Mouse (Mus musculus) forebrain, embryonic 10.5 days (tissue): ENCODE measurements around the gene Igf1. TPM values are rescaled to one million over a fixed set of nuclear protein-coding genes. Genes with fewer than 3 reads are reported as not detected.

Experiments
- DNase-seq: peaks from one replicate; pipeline ENCODE4 v3.0.0-alpha.2; 2017; ENCODE audit warnings: low spot score; ENCODE audit errors: extremely low spot score
- H3K27ac ChIP-seq: fragments of 300-500 bp; sonication (generic); 2 replicates; pipeline ENCODE4 v1.5.1; 2016; ENCODE audit warnings: mild to moderate bottlenecking
- H3K27me3 ChIP-seq: fragments of 300-500 bp; sonication (generic); 2 replicates; pipeline ENCODE4 v1.6.1; 2016; ENCODE audit warnings: mild to moderate bottlenecking; ENCODE audit not compliant: poor library complexity, severe bottlenecking
- H3K36me3 ChIP-seq: fragments of 300-500 bp; sonication (generic); replicated peaks from 2 replicates; pipeline ENCODE4 v1.6.1; 2016; ENCODE audit warnings: mild to moderate bottlenecking, moderate library complexity
- H3K4me1 ChIP-seq: fragments of 300-500 bp; sonication (generic); 2 replicates; pipeline ENCODE4 v1.6.1; 2016
- H3K4me3 ChIP-seq: fragments of 300-500 bp; sonication (generic); 2 replicates; pipeline ENCODE4 v1.5.1; 2016; ENCODE audit warnings: mild to moderate bottlenecking, moderate library complexity
- H3K9me3 ChIP-seq: fragments of 300-500 bp; sonication (generic); 2 replicates; pipeline ENCODE4 v1.6.1; 2016; ENCODE audit warnings: mild to moderate bottlenecking, moderate library complexity
- WGBS: fragments of 180-500 bp; shearing (Covaris S2); methylation state at CpG from one replicate; pipeline ENCODE4 v1.1.7; 2016; 5-methylcytosine and 5-hydroxymethylcytosine counted together
- polyA plus RNA-seq: library from polyadenylated mRNA; unstranded; fragments of >200 nt; fragmentation: Nextera tagmentation; extraction: Ambion mirVana; gene quantifications from 2 replicates; pipeline ENCODE4 v1.2.1, GENCODE M21; 2016

Gene Igf1
- polyA plus RNA-seq, 1 experiment from 2014 or later: 30.0 TPM

GRCm38 (mm10) chr10:87889850-87890249 is 31.8 kb downstream of the Igf1 start:
- Histone ChIP-seq H3K36me3 (no peaks in the 10 kb centered on the region), H3K4me3 (no peak overlapping the region), H3K9me3 (no peaks in the 10 kb centered on the region), H3K4me1 (no peaks in the 10 kb centered on the region), H3K27me3 (no peaks in the 10 kb centered on the region), H3K27ac (no peak overlapping the region)
- no peak for DNase-seq

DNA sequence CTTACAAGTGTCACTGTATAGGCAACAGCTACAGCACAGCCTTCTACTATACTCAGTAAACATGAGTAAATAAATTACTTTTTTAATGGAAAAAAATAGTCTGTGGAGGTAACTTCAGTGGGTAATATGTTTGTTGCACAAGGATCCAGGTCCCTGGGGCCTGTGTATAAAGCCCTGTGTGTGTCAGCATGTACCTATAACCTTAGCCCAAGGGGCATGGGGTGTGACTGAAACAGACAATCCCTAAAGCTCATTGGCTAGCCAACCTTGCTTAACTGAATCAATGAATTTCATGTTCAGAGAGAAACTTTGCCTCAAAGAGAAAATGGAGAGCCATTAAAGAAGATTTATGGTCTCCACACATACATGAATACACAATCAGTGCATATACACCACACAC is 34.2 kb downstream of the Igf1 start:
- no peaks in the 10 kb centered on the region for H3K9me3 ChIP-seq
- no peaks in the 10 kb centered on the region for H3K27me3 ChIP-seq
- H3K27ac ChIP-seq: no peak overlapping the region
- no peaks in the 10 kb centered on the region for H3K4me1 ChIP-seq
- no peak for DNase-seq
- no peaks in the 10 kb centered on the region for H3K36me3 ChIP-seq
- H3K4me3 ChIP-seq: no peak overlapping the region

DNA sequence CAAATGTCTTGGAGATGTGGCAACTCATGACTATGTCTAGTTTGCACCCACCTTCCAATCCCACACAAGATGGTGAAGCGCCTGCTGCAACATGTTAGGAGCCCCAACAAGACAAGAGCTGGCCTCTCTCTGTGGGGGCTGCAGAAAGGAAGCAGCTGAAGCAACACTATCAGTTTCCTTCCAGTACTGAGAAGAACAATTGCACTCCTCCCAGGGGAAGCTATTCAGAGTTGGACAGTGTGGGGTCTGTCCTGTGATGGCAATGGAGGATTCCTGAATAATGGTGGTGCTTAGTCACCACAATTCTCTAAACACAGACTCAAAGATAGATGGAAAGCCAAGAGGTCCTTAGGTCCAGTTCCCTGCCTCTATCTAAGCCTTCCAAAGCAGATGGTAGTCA is 35.2 kb downstream of the Igf1 start:
- DNase-seq: no peak
- Histone ChIP-seq H3K36me3 (no peaks in the 10 kb centered on the region), H3K27ac (no peak overlapping the region), H3K4me3 (no peak overlapping the region), H3K9me3 (no peaks in the 10 kb centered on the region), H3K27me3 (no peaks in the 10 kb centered on the region), H3K4me1 (0 out of 2 replicates have a peak, but pooled peaks cover under 1% of the 10 kb centered on the region)
- 90% methylated on average over 1 of the region's 1 CpGs for WGBS

DNA sequence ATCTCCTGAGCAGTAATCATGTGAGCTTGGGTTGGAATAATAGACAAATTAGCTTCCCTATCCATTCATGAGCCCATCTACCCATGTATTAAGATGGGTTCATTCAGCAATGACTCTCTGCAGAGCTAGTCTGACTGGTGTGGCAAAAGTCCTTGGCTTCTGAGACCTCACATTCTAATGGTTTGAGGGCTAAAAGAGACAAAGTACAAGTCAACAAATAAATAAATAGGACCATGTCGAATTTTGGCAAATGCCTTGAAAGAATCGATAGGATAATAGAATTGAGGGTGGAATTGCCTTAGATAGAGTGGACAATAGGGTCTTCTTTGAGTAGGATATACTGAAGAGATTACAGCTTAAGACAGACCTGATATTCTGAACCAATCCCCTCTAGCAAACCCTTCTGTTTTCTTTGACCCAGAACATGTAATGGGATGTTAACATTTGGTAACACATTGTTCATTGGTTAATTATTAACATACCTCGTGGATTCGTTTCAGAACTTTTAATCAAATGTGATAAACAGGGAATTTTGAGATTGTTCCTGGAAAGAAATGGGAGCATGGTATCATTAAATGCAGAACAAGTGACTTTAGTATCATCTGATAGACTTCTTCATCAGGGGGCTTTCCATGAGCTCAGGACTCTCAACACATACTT is 36.5 kb downstream of the Igf1 start:
- WGBS: 84% methylated on average over 4 of the region's 4 CpGs
- Histone ChIP-seq H3K27ac (no peak overlapping the region), H3K27me3 (no peaks in the 10 kb centered on the region), H3K4me3 (no peak overlapping the region), H3K9me3 (no peaks in the 10 kb centered on the region), H3K4me1 (peaks cover 6% of the 10 kb centered on the region), H3K36me3 (no peaks in the 10 kb centered on the region)
- no peak for DNase-seq

DNA sequence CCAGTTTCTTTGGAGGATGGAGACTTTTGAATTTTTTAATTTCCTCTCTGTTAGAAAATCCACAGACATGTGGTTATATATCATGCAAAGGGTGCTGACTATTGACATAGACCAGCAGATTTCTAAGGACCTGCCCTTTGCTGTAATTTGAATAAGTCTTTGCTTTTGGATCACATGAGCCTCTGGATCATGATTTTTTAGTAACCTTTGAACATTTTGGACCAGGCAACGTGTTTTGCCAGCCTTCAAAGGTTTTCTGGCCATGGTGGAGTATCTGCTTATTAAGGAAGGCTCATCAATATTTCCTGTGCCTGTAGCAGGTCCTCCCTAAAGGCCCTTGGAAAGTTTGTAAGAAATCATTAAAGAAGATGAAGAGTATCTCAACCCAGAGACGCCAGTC is 37.3 kb downstream of the Igf1 start:
- Histone ChIP-seq H3K4me3 (no peak overlapping the region), H3K27me3 (no peaks in the 10 kb centered on the region), H3K4me1 (peaks cover 6% of the 10 kb centered on the region), H3K27ac (no peak overlapping the region), H3K9me3 (no peaks in the 10 kb centered on the region), H3K36me3 (no peaks in the 10 kb centered on the region)
- DNase-seq: no peak
- 72% methylated on average over 2 of the region's 2 CpGs for WGBS

DNA sequence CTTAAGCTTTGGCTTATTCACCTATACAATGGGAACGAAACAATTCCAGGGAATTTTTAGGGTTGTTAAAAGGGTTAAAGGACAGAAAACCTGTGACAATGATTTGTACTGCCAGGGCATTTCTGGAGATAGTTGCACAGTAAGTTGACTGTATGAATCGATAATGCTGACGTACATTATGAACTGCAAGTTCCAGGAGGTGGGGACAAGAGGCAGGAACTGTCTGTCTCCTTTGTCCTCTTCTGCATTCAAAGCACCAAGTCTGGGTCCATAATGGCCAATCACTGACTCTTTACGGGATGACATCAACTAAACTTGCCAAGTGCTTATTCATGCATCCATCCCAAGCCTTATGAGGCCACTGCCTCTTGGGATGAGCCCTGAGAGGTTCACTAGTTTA is 39.3 kb downstream of the Igf1 start:
- H3K9me3 ChIP-seq: no peaks in the 10 kb centered on the region
- H3K36me3 ChIP-seq: no peaks in the 10 kb centered on the region
- H3K4me1 ChIP-seq: peaks cover 6% of the 10 kb centered on the region
- WGBS: 97% methylated on average over 4 of the region's 4 CpGs
- H3K4me3 ChIP-seq: no peak overlapping the region
- H3K27me3 ChIP-seq: no peaks in the 10 kb centered on the region
- H3K27ac ChIP-seq: no peak overlapping the region
- DNase-seq: no peak

DNA sequence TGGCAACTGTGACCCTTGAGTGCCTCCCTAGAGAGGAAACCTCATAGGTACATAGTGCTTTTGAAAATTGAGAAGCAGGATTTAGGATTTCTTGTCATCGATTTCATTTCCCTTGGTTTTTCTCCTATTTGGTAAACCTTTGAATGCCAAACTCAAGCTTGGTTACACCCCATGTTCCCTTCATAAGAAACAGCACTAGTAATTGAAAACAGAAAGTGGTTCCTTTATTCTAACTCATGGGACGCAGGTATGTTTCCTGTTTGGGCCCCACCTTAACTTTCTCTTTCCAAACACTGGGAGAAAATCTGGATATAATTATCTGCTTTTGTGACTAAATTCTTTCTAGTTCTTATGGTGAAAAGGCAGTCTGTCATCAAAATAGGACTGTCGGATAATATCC is 40.8 kb downstream of the Igf1 start:
- Histone ChIP-seq H3K4me3 (no peak overlapping the region), H3K9me3 (no peaks in the 10 kb centered on the region), H3K36me3 (no peaks in the 10 kb centered on the region), H3K27ac (no peak overlapping the region), H3K27me3 (no peaks in the 10 kb centered on the region), H3K4me1 (peaks cover 6% of the 10 kb centered on the region)
- DNase-seq: no peak
- WGBS: 77% methylated on average over 3 of the region's 3 CpGs

- no peaks in the 10 kb centered on the region for H3K27me3 ChIP-seq
- H3K36me3 ChIP-seq: no peaks in the 10 kb centered on the region
- no peak overlapping the region for H3K27ac ChIP-seq
- no peak for DNase-seq
- no peak overlapping the region for H3K4me3 ChIP-seq
- 82% methylated on average over 7 of the region's 7 CpGs for WGBS
- peaks cover 13% of the 10 kb centered on the region for H3K4me1 ChIP-seq
- no peaks in the 10 kb centered on the region for H3K9me3 ChIP-seq
These were observed 43.9 kb downstream of the Igf1 start for GRCm38 (mm10) chr10:87901916-87902315.

DNA sequence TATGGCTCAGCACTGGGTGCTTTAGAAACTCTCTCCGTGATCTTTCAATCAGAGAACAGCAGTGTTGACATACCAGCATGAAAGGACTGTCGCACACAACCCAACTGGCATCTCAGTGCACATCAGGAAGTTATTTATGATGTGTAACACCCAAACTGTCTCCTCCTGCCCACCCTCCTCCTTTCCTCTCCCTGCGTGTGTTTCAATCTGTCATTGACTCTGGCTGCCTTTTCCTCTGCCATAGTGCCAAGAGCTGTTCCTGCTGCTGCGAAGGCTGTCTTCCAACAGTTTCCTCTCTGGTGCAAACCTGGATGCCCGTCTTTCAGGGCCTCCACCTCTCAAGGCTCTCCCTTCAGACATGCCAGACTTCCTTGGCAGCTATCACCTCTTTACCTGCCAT is 46.3 kb downstream of the Igf1 start:
- Histone ChIP-seq H3K9me3 (no peaks in the 10 kb centered on the region), H3K4me1 (0 out of 2 replicates have a peak, but pooled peaks cover 6% of the 10 kb centered on the region), H3K27ac (no peak overlapping the region; the same call in 1 of the 2 replicates), H3K4me3 (no peak overlapping the region), H3K27me3 (no peaks in the 10 kb centered on the region), H3K36me3 (no peaks in the 10 kb centered on the region)
- 87% methylated on average over 5 of the region's 5 CpGs for WGBS
- DNase-seq: no peak

- Histone ChIP-seq H3K4me3 (no peak overlapping the region), H3K9me3 (no peaks in the 10 kb centered on the region), H3K27me3 (no peaks in the 10 kb centered on the region), H3K36me3 (no peaks in the 10 kb centered on the region), H3K27ac (no peak overlapping the region), H3K4me1 (0 out of 2 replicates have a peak, but pooled peaks cover 6% of the 10 kb centered on the region)
- no peak for DNase-seq
- WGBS: 75% methylated on average over 3 of the region's 3 CpGs
These were observed 47.0 kb downstream of the Igf1 start for GRCm38 (mm10) chr10:87905087-87905486.

- Histone ChIP-seq H3K4me1 (0 out of 2 replicates have a peak, but pooled peaks cover 6% of the 10 kb centered on the region), H3K9me3 (no peaks in the 10 kb centered on the region), H3K27ac (no peak overlapping the region), H3K36me3 (no peaks in the 10 kb centered on the region), H3K27me3 (no peaks in the 10 kb centered on the region), H3K4me3 (no peak overlapping the region)
- DNase-seq: no peak
- WGBS: 89% methylated on average over 3 of the region's 3 CpGs
These were observed 48.1 kb downstream of the Igf1 start for GRCm38 (mm10) chr10:87906121-87906520.

GRCm38 (mm10) chr10:87906757-87907307 is 48.8 kb downstream of the Igf1 start:
- WGBS: 84% methylated on average over 2 of the region's 2 CpGs
- DNase-seq: no peak
- no peaks in the 10 kb centered on the region for H3K36me3 ChIP-seq
- H3K27me3 ChIP-seq: no peaks in the 10 kb centered on the region
- H3K4me3 ChIP-seq: no peak overlapping the region
- H3K4me1 ChIP-seq: 0 out of 2 replicates have a peak, but pooled peaks cover 6% of the 10 kb centered on the region
- no peak overlapping the region for H3K27ac ChIP-seq
- H3K9me3 ChIP-seq: no peaks in the 10 kb centered on the region

GRCm38 (mm10) chr10:87913852-87914251 is 55.8 kb downstream of the Igf1 start:
- H3K9me3 ChIP-seq: no peaks in the 10 kb centered on the region
- no peak overlapping the region for H3K27ac ChIP-seq
- DNase-seq: no peak
- no peak overlapping the region for H3K4me3 ChIP-seq
- H3K4me1 ChIP-seq: no peaks in the 10 kb centered on the region
- H3K27me3 ChIP-seq: no peaks in the 10 kb centered on the region
- WGBS: 91% methylated on average over 3 of the region's 3 CpGs
- no peaks in the 10 kb centered on the region for H3K36me3 ChIP-seq
